Mouse (Mus musculus) 3T3-L1 (cell line): ENCODE data around the gene Gm9844.
"Not testable (repeated sequence)": the region's sequence is repeated elsewhere in the genome, so short reads cannot be mapped to it uniquely, and the experiment has no call there.

Source experiments
- DNase-seq: peaks from one replicate; pipeline ENCODE4 v3.0.0-alpha.2; 2015; ENCODE audit warnings: low read depth, low spot score

The Gm9844 gene

DNA sequence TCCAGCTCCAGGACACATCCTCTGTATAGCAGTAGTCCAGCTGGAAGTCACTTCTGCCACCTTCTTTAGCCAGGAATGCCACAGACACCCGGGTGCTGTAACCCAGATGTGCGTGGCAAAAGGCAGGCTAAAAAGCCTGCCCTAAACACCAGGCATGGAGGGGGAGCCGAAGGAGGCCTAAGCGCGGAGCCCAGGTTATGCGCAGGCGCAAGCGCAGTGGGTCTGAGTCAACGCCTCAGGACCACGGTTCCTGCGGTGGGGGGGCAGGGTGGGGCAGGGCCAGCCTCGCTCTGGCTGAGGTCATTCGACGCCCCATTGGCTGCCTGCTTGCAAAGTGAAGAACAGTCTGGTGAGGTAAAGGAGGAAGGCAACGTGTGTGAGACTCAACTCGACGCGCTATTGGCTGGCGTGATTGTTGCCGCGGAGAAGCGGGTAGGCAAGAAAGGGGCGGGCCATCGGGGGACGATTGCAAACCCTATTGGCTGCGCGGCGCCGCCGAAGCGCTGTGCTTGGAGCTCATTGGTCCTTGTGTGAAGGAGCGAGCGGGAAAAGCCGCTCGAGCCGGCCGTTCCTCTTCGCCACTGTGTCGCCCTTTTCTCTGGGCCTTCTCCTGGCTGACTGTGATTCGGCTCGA lies 7.6 kb downstream of the Gm9844 start, which contains the start of the genes Lypd4 and Dmrtc2:
Lypd4 (minus strand) TSS at position 410 of the 634 bp plus-strand sequence.
Dmrtc2 (plus strand) TSS at position 526 of the 634 bp plus-strand sequence.
- DNase-seq, result no peak

DNA sequence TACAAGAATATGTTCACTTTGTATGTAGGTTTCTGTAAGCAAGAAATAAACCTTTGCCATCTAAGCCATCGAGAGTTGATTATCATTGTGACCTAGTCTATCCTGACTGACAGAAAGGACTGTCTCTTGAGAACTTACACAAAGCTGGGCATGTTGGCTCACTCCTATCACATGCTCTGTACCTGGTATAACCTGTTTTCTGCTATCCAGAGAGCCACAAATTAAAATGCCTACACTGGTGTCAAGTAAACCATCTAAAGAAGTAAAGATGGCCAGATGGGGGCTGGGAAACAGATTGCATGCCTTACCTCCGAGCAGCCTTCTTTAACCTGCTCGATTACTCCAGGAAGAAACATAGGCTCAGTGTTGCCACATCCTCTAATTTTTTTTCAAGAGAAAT lies 15.6 kb downstream of the Gm9844 start:
- DNase-seq, result no peak

DNA sequence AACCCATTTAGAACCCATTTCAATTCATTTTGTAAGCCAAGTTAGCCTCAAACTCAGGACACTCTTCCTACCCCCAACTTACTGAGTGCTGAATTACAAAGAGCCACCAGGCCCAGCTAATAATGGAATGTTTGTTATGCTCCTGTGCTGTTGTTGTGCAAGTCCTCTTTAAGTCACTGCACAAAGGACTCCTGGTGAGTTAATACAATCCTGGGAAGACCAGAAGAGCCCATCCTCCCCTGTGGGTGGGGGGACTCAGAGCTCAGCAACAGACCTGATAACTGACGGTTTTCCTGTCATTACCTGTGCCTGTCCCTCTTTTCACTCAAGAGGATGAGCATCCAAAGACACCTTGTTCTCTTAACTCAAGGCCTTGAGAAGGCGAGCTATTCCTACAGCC lies 17.6 kb downstream of the Gm9844 start:
- DNase-seq, result no peak

DNA sequence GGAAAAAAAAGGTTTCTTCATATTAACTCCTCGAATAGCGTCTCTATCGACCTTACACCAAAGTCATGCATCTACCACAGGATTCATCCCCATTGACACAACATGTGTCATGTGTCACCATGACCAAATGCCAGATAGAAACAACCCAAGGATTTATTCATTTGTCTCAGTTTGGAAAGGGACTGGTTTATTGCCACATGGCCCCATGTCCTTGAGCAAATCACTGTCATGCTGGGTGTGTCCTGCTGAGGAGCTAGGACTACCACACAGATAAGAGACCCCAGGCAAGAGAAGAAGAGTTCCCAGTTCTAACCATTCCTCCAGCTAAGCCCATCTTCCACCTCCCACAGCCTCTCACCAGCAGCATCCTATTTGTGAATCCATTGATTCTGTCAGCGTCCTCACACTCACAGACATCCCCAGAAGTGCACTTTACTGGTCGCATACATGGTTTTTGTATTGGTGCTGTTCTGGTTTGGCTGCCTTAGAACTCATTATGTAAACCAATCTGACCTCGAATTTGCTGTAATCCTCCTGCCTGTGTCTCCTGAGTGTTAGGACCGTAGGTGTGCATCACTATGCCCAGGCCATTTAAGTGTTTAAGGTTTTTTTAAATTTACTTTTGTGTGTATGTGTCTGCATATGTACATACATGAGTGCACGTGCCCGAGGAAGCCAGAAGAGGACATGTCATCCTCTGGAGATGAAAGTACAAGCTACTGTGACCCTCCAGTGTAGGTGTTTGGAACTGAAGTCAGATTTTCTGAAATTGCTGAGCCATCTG lies 20.6 kb downstream of the Gm9844 start:
- no peak for DNase-seq

DNA sequence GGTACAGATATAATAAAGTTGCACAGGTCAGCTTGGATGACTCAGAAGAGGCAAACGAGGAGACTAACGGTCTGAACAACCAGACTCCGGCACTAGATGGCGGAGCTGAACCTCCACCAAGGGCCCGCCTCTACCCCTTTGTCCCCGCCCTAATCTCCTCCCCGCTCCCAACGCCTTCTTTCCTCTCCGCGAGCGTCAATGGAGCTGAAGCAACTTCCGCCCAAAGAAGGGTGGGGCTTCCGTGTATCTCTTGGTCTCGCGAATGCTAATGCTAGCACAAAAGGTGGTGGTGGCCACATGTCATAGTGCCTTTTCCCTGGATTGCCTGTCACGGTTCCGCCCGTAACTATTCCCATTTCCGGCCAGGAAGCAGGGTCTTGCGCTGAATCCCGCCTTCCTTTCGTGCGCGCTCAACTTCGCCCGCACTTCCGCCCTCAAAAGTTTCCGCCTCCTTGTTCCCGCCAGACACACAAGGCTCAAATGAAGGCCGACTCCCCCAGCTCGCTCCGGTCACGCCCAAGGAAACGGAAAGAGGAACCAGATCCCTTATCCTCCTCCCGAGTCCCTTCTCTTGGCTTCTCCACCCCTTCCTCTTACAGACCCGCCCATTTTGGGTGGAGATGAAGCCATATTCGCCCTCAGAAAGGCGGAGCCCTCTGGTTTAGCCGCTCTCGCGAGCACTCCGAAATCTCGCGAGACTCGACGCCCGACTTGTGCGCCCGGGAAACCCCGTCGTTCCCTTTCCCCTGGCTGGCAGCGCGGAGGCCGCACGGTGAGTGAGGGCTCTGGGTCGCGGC lies 22.1 kb downstream of the Gm9844 start, which contains the start of gene Rps19:
Rps19 (plus strand) TSS at position 476 of the 797 bp plus-strand sequence.
- peak; percentile 99 for DNase-seq

DNA sequence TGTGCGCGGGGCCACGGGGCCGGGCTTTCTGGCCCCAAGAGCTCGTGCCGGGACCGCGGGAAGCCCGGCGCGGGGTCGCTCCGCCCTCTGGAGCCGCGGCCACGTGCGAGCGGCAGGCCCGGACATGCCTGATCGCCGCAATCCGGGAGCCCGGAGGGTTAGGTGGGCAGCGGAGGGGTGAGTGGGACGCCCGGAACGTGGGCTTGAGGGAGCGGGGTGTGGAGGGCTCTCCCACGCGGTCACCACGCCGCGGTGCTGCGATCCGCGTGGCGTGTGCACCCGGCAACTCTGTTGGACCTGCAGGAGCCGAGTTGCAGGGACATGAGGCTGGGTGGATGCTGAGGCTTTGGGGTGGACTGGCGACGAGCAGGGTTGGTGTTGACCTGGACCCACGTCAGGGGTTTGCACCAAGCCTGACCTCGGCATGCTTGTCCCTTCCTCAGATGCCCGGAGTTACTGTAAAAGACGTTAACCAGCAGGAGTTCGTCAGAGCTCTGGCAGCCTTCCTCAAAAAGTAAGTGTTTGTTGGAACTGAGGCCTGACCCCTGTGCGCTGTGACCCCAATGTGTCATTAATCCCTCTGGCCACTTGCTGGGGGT lies 22.8 kb downstream of the Gm9844 start:
- DNase-seq, result peak; percentile 15

DNA sequence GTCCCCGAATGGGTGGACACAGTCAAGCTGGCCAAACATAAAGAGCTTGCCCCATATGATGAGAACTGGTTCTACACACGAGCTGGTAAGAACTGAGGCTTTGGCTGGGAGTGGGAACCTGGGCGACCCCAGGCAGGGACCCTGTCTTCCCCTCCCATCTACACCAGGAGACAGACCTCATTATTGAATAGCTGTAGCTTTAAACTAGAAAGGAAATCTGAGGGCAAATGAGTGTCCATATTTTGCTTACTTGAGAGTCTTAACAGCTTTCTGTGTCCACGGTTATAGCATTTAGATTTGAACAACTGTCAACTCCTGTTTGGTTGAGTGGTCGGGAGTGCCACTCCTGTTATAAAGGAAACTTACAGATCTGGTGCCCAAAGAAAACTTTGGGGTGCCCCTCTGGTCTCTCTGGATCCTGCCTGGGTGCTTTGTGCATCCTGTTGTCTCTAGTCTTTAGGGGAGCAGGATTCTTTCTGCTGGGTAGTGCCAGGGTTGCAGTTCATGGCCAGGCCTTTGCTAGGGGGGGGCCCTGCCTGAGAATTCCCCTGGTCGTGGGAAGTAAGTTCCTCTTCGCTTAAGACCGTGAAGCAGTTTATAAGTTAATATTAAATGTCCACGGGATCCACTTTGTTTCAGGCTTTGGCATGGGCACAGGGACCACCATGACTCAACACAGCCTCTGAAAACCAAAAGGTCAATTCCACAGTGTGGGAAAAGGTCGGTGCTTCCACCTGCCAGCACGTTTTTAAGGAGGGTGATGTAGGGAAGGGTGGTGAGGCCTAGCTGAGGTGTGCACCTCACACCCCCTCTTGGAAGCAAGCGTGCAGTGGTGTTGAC lies 23.7 kb downstream of the Gm9844 start:
- peak; percentile 7 for DNase-seq

DNA sequence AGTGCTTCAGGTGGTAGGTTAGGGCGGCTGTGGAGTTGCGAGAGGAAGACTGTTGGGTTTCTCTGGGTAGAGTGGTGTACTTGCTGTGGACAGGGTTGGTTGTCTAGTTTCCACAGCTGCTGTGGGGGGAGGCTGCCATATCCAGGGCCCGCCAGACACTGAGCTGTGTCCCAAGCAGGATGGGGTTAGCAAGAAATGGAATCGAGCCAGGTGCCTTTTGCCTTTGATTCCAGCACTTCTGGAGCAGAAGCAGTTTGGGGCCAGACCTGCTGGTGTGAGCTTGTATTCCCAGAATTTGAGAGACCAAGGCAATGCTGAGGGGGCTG lies 24.3 kb downstream of the Gm9844 start:
- peak; percentile 24 for DNase-seq

DNA sequence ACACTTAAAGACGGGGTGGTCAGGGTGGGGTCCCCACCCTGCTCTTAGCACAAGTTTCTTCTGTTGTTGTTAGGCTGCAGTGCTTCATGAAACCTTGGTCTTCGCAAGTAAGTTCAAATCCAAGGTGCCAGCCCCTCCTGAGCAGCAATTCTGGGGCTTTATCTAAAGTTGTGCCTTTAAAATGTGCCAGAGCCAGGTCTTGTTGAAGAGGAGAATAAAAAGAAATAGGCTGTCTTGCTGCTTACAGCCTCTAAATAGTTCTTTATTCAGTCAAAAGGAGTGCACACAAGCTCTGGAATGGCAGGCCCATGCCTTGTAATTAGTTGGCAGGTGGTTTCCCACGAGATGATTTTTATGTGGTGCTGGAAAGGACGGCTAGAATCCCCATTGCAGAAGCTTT lies 25.1 kb downstream of the Gm9844 start:
- no peak for DNase-seq

DNA sequence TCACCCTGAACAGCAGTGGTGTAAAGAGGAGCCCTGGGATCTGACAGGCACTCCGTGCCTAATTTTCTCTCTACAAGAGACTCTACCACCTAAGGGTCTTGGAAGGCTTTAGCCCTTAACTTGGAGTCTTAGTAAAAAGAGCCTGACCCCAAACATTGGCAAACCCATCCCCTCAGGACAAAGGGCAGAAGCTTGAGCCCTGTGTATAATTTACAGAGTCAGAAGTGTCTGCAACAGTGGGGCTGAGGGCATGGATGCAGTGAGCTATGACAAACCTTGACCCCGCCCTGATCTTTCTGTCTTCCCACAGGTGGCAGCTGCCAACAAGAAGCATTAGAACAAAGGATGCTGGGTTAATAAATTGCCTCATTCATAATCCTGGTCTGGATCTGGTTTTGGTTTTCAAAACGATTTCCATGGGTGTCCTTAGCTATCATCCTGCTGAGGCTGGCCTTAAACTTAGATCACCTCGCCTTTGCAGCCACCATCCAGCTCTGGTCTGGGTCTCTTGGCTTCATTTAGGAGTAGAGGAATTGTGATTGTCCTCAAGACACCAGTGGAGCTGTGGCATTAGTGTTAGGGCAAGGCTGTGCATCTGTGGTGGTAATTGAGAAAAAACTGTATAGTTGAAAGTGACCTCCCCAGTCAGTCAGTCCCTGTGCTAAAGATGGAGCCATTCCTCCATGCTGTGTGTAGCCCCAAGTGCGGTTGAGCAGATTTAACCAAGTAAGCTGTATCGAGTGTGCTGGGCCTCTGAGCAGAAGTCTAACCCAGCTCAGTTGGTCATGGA lies 27.6 kb downstream of the Gm9844 start:
- DNase-seq, result peak; percentile 4

DNA sequence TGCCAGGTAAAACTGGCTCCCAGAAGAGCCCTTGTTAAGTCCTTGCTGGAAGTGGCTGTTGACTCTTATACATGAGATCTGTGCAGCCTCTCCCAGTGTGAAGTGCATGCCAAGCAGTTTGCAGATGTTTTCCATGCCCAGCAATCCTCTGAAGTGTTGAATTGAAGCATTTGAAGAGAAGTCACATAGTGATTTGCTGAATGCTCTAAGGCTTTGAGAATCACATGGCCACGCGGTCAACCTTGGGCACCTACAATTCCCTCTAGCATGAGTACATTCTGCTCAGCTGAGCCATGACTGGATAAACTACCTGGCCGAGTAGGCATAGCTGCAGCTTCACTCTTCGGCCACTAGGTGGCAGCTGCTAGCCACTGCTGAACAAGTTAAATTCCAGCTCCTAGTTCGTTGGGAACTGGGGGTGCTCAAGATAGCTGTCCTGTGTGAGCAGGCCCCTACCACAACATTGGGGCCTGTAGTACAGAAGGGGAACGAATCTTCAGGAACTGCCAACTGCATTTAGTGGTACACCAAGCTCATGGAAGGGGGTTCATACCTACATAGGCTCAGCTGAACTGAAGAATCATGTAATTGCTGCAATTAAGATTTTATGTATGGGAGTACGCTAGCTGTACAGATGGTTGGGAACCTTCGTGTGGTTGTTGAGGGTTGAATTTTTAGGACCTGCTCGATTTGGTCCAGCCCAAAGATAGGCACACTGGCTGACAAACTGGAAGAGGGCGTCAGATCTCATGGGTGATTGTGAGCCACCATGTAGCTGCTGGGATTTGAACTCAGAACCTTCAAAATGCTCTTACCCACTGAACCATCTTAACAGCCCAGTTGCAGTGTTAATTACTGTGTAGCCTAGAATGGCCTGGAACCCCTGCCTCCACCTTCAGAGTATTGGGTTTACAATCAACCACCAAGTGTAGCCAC lies 28.5 kb downstream of the Gm9844 start:
- peak; percentile 80 for DNase-seq

DNA sequence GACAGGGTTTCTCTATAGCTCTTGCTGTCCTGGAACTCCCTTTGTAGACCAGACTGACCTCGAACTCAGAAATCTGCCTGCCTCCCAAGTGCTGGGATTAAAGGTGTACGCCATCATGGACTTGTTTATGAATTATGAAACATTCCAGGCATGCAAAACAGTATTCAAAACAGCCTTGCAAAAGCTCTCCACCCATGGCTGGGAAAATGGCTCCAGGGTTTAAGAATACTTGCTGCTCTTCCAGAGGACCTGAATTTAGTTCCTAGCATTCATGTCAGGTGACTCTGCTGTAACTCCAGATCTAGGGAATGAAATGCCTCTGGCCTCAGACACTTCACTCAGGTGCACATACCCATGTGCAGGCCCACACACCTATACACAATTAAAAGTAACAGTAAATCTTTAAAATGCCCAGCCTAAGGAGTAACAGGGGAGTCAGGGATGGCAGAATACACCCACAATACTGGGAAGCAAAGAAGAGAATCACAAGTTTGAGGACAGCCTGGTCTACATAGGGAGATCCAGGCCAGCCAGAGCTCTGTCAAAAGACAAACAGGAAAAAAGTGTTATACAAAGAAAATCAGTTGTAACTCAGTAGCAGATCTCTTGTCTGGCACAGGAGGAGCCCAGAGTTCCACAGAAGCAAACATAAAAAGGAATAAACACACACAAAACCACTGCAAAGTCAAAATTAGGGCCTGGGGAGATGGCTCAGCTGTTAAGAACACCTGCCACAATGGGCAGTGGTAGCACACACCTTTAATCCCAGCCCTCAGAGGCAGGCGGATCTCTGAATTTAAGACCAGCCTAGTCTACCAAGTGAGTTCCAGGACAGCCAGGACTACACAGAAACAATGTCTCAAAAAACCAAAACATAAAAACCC lies 29.5 kb downstream of the Gm9844 start:
- DNase-seq, result peak; percentile 6

DNA sequence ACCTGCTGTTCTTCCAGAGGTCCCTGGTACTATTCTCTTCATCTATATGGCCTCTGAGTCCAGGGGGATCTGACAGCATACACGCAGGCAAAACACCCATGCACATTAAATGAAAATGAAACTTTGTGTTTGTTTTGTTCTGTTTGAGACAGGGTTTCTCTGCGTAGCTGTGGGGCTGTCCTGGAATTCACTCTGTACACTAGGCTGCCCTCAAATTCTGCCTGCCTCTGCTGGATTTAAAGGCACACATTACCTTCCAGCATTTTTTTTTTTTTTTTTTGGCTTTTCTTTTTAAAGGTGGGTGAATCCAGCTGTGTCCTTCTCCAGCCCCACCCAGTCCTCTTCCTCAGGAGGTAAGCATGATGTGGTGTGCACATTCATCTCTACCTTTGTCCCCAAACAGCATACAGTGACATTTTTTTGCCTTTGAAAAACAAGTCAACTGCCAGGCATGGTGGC lies 30.1 kb downstream of the Gm9844 start:
- DNase-seq, result no peak

DNA sequence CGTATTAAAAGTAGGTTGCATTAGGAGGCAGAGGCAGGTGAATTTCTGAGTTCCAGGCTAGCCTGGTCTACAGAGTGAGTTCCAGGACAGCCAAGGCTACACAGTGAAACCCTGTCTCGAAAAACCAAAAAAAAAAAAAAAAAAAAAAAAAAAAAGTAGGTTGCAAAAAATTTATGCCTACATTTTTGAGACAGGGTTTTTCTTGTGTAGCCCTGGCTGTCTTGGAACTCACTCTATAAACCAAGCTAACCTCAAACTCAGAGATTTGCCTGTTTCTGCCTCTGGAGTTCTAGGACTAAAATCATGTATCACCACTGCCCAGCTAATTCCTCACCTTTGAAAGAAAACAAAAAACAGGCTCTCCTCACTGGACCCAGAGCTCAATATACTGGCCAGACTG lies 33.7 kb downstream of the Gm9844 start:
- not testable (repeated sequence) for DNase-seq

DNA sequence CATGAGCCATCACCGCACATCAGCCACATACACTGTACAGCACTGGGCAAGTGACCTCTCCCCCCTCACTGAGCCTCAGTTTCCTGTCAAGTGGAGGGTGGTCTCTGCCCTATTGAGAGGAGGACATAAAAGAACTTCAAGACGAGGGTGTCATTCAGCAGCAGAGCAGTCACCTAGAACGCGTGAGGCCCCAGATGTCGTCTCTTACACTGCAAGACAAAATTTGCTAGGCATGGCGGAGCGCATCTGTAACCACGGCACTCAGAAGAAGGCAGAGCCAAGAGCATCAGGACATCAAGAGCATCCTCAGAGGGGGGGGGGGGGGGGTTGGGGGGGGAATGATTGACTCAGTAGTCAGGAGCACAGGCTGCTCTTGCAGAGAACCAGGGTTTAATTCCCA lies 34.3 kb downstream of the Gm9844 start:
- no peak for DNase-seq

DNA sequence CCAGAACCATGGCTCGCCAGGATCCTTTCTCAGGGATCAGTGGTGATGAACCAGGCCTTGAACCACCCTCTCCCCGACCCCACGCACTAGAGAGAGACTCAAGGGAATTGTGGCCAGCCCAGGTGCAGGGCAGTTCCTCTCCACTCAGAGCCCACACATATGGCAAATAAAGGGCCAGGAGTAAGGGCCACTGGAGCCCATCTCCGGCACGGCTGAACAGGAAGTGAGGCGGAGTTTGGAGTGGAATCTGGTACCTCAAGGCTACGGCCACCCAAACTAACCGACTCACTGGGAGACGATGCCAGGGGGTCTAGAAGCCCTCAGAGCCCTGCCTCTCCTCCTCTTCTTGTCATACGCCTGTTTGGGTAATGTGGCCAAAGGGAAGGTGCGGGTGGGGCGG lies 35.2 kb downstream of the Gm9844 start, which contains the start of gene Cd79a:
Cd79a (plus strand) TSS at position 158 of the 400 bp plus-strand sequence.
- no peak for DNase-seq

DNA sequence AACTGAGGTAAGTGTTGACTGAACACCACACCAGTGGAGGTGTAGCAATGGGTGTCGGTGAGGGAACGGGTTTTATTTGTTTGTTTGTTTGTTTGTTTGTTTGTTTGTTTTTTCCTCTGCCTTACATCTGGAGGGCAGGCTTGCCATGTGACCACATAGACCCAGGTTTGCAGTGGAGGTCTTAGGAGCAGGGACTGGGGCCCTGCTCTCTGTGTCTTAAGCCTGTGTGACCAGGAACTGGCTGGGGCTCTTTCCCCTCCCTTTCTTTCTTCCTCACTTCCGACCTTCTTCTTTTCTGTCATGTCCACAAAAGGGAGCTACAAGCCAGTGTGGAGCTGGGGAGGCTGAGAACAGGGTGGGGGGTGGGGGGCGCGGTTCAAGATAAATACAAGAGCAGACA lies 35.9 kb downstream of the Gm9844 start:
- no peak for DNase-seq

DNA sequence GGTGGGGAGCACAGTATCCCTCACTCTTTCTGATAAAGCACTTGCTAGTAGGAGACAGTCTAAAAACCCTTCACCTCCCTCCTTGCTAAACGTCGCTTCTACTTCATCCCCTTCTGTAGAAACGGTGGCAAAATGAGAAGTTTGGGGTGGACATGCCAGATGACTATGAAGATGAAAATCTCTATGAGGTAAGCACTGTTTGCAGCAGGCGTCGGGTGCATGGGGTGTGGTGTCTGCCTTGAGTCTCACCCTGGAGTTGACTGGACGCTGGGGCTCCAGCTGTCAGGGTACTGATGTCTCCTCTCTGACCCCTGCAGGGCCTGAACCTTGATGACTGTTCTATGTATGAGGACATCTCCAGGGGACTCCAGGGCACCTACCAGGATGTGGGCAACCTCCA lies 39.1 kb downstream of the Gm9844 start:
- no peak for DNase-seq
